Mouse (Mus musculus): ENCODE measurements around the gene Samd14. TPM values are rescaled to one million over a fixed set of nuclear protein-coding genes. Genes with fewer than 3 reads are reported as not detected.

Samd14 gene
- polyA plus RNA-seq, 1 experiment from 2014 or later, result 24.5 TPM

DNA sequence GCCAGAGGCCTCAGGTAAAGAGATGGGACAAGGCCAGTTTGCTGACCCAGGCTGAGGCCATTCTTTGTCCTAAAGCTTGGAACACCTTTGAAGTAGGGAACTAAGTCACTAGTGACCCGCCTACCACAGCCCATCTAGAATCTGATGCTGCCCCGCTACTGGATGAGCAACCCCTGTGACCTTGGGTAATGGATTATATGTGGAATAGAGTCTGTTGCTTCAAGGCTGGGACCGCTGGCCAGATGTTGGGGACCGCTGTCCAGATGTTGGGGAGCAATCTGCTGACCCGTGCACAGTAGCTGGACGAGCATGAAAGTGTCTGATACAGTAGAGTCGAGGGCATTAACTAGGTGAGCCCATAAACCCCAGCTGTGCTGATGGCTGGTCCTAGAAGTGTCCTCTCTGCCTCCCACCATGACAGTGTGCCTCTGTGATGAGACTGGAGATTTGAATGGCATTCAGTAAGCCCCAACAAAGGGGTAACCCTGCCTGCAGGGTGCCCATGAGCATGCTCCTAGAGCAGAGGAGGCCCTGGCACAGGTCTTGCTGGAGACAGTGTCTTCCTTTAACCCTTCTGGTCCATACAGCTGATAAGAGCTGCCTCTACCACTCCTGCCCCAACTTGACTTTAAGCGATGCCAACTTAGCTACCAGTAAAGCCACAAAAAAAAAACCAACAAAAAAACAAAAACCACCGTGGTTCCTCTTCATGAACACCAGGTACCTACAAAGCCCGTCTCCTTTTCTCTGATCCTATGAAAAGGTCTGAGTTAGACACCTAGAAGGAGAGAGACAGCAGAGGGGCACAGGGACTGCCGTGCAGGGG is 14.5 kb upstream of the Samd14 start:
- Histone ChIP-seq H3K27me3 (ENCODE audit: insufficient read depth, low read length) (no peaks in the 10 kb centered on the region), H3K4me1 (ENCODE audit: insufficient read depth) (peaks cover 23% of the 10 kb centered on the region), H3K9ac (peak overlapping the region; percentile 87; the same call in 1 of the 2 replicates), H3K36me3 (ENCODE audit: insufficient read depth) (peaks cover 53% of the 10 kb centered on the region), H3K27ac (ENCODE audit: low read depth) (no peak overlapping the region), H3K9me3 (ENCODE audit: low read depth, low read length) (no peaks in the 10 kb centered on the region), H3K4me2 (peak overlapping the region; percentile 99), H3K4me3 (ENCODE audit: low read depth, low read length) (peak overlapping the region; percentile 89)
- no peak for DNase-seq
- 77% methylated on average over 11 of the region's 11 CpGs for WGBS
- no peak for ATAC-seq (ENCODE audit: insufficient read depth)
- no peak for TF ChIP-seq CTCF (IDR thresholded peaks at IDR 0.05; ENCODE audit: low read depth)

DNA sequence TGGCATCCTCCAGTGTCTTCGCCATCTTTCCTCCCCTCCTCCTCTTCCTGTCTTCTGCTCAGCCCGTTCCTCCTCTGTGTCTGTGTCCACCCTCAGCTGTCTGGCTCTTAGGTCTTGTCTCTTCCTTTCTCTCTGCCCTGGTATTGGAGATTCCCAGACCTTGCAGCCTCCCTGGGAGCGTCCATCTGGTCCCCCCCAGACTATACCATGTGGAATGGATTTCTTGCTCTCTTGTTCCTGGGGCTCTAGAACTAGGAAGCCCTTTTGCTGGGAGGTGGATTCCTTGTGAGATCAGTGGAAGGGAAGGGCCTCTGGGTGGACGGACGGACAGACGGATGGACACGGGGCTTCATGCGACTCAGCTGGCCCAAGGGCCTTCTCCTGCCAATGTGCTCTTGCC is 13.6 kb upstream of the Samd14 start:
- Histone ChIP-seq H3K4me3 (ENCODE audit: low read depth, low read length) (no peak overlapping the region), H3K4me2 (peak overlapping the region; percentile 99), H3K4me1 (ENCODE audit: insufficient read depth) (peaks cover 18% of the 10 kb centered on the region), H3K27ac (ENCODE audit: low read depth) (no peak overlapping the region), H3K9me3 (ENCODE audit: low read depth, low read length) (no peaks in the 10 kb centered on the region), H3K9ac (0 out of 2 replicates have a peak overlapping the region, but pooled peaks have one; percentile 18), H3K27me3 (ENCODE audit: insufficient read depth, low read length) (no peaks in the 10 kb centered on the region), H3K36me3 (ENCODE audit: insufficient read depth) (peaks cover 62% of the 10 kb centered on the region)
- 76% methylated on average over 8 of the region's 8 CpGs for WGBS
- TF ChIP-seq CTCF (IDR thresholded peaks at IDR 0.05; ENCODE audit: low read depth), result no peak
- ATAC-seq (ENCODE audit: insufficient read depth), result no peak
- DNase-seq, result no peak

DNA sequence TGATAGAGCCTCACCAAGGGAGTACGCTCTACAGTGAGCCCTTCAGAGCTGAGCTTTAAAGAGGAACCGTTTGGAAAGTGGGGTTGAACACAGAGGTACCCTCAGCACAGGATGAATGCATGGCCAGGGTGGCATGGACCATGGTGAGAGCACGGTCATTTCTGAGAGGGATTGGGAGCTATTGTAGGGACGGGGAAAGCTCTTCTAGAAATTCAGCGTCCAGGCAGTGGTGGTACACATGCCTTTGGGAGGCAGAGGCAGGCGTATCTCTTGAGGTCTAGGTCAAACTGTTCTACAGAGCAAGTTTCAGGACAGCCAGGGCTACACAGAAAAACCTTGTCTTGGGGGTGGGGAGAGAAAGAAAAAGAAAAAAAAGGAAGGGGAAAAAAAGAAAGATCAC is 12.7 kb upstream of the Samd14 start:
- no peak for ATAC-seq (ENCODE audit: insufficient read depth)

DNA sequence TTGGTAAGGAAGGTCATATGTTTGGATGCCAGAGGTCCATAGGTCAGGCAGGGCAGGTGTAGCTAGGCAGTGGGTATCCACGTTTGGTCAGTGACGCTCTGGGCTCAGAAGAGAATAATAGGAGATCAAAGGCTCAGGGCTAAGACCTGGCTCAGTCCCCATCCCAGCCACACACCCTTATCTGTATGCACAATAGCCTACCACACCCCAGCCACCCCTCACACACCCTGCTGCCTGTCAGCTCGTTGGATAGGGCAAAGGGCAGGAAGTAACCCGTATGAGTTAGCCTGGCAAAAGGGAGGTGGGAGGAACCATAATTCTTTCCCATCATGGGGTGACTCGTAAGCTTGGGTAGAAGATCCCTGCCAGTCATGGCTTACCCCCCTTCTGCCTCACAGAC is 12.1 kb upstream of the Samd14 start:
- H3K27me3 ChIP-seq (ENCODE audit: insufficient read depth, low read length), result no peaks in the 10 kb centered on the region
- no peak overlapping the region for H3K27ac ChIP-seq (ENCODE audit: low read depth)
- no peaks in the 10 kb centered on the region for H3K9me3 ChIP-seq (ENCODE audit: low read depth, low read length)
- 45% methylated on average over 5 of the region's 5 CpGs for WGBS
- no peak overlapping the region for H3K4me3 ChIP-seq (ENCODE audit: low read depth, low read length)
- H3K9ac ChIP-seq, result no peak overlapping the region
- ATAC-seq (ENCODE audit: insufficient read depth) (no peak), DNase-seq (no peak)
- H3K4me2 ChIP-seq, result peak overlapping the region; percentile 27
- peaks cover 76% of the 10 kb centered on the region for H3K36me3 ChIP-seq (ENCODE audit: insufficient read depth)
- no peak for TF ChIP-seq CTCF (IDR thresholded peaks at IDR 0.05; ENCODE audit: low read depth)
- peaks cover 14% of the 10 kb centered on the region for H3K4me1 ChIP-seq (ENCODE audit: insufficient read depth)

More for the DNA sequence above, 12.7 kb upstream of the Samd14 start:
- no peak for DNase-seq
- H3K36me3 ChIP-seq (ENCODE audit: insufficient read depth), result peaks cover 70% of the 10 kb centered on the region
- H3K9ac ChIP-seq, result no peak overlapping the region
- no peak for TF ChIP-seq CTCF (IDR thresholded peaks at IDR 0.05; ENCODE audit: low read depth)
- no peak overlapping the region for H3K27ac ChIP-seq (ENCODE audit: low read depth)
- WGBS, result 87% methylated on average over 6 of the region's 6 CpGs
- H3K4me1 ChIP-seq (ENCODE audit: insufficient read depth), result peaks cover 18% of the 10 kb centered on the region
- H3K9me3 ChIP-seq (ENCODE audit: low read depth, low read length), result no peaks in the 10 kb centered on the region
- H3K4me3 ChIP-seq (ENCODE audit: low read depth, low read length), result no peak overlapping the region
- H3K27me3 ChIP-seq (ENCODE audit: insufficient read depth, low read length), result no peaks in the 10 kb centered on the region
- no peak overlapping the region for H3K4me2 ChIP-seq

DNA sequence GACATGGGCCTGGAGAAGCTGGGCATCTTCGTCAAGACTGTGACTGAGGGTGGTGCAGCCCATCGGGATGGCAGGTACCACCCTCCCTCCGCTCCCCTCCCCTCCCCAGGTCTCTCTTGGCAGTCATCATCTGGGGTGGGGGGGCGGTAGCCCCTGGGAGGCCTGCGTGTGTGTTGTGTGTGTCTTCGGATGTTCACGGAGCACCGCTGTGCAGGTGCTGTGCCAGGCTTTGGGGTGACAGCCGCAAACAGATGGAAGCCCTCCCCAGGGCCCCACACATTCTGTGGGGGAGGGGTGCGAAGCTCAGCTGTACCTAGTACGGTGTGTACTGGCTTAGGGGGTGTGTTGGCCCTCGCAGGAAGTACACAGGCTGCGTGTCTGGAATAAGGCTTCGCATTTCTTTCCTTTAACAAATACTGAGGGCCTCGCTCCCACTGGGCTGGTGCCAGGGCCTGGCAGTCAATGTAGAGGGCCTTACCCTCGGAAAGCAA is 11.6 kb upstream of the Samd14 start:
- Histone ChIP-seq H3K27me3 (ENCODE audit: insufficient read depth, low read length) (no peaks in the 10 kb centered on the region), H3K36me3 (ENCODE audit: insufficient read depth) (peaks cover 81% of the 10 kb centered on the region), H3K9me3 (ENCODE audit: low read depth, low read length) (no peaks in the 10 kb centered on the region), H3K9ac (no peak overlapping the region), H3K4me1 (ENCODE audit: insufficient read depth) (peaks cover 14% of the 10 kb centered on the region), H3K4me2 (peak overlapping the region; percentile 27), H3K4me3 (ENCODE audit: low read depth, low read length) (no peak overlapping the region), H3K27ac (ENCODE audit: low read depth) (no peak overlapping the region)
- WGBS, result 68% methylated on average over 16 of the region's 16 CpGs
- ATAC-seq (ENCODE audit: insufficient read depth) (no peak), DNase-seq (no peak)
- no peak for TF ChIP-seq CTCF (IDR thresholded peaks at IDR 0.05; ENCODE audit: low read depth)

DNA sequence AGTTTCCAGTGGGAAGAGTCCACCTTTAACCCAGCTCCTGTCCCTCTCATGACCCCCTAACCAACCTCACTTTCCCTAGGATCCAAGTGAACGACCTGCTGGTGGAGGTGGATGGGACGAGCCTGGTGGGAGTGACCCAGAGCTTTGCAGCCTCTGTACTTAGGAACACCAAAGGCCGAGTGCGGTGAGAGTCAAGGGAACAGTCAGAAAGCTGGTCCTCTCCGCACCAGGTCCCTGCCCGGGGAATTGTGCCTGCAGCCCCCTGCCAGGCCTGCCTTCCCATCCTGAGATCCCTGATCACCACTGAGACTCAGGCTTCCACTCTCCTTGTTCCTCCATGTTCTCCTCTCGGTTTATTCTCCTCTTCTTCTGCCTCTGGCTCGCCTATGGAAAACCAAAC is 9.6 kb upstream of the Samd14 start:
- H3K9me3 ChIP-seq (ENCODE audit: low read depth, low read length), result no peaks in the 10 kb centered on the region
- no peaks in the 10 kb centered on the region for H3K27me3 ChIP-seq (ENCODE audit: insufficient read depth, low read length)
- H3K4me3 ChIP-seq (ENCODE audit: low read depth, low read length), result no peak overlapping the region
- H3K9ac ChIP-seq, result no peak overlapping the region
- DNase-seq (no peak), ATAC-seq (ENCODE audit: insufficient read depth) (no peak)
- H3K36me3 ChIP-seq (ENCODE audit: insufficient read depth), result peaks cover 96% of the 10 kb centered on the region
- H3K4me2 ChIP-seq, result no peak overlapping the region
- 0 out of 2 replicates have a peak, but pooled peaks cover 2% of the 10 kb centered on the region for H3K4me1 ChIP-seq (ENCODE audit: insufficient read depth)
- 63% methylated on average over 8 of the region's 8 CpGs for WGBS
- H3K27ac ChIP-seq (ENCODE audit: low read depth), result peak overlapping the region; percentile 59
- no peak for TF ChIP-seq CTCF (IDR thresholded peaks at IDR 0.05; ENCODE audit: low read depth)

DNA sequence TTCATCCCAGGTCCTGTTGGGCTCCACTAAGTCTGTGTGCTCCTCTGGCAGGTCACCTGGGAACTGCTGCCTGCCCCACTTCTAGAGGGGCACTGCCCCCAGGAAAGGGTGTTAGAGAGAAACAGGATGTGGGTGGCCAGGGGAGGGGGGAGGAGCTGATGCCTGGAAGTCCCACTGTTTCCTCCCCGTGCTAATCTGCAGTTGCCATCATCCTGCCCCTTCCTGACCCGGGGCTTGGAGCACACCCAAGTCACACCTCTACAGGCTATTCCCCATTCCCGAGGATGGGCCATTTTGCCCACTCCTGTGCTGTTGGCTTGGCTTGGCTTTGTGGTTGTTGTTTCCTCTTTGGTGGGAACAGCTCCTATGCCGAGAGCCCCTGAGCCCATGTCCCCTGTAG is 9.1 kb upstream of the Samd14 start:
- H3K4me3 ChIP-seq (ENCODE audit: low read depth, low read length), result no peak overlapping the region
- H3K27me3 ChIP-seq (ENCODE audit: insufficient read depth, low read length), result no peaks in the 10 kb centered on the region
- peaks cover 96% of the 10 kb centered on the region for H3K36me3 ChIP-seq (ENCODE audit: insufficient read depth)
- no peaks in the 10 kb centered on the region for H3K4me1 ChIP-seq (ENCODE audit: insufficient read depth)
- no peaks in the 10 kb centered on the region for H3K9me3 ChIP-seq (ENCODE audit: low read depth, low read length)
- DNase-seq, result peak; percentile 46
- no peak for ATAC-seq (ENCODE audit: insufficient read depth)
- peak overlapping the region; percentile 59 for H3K27ac ChIP-seq (ENCODE audit: low read depth)
- no peak overlapping the region for H3K4me2 ChIP-seq
- no peak for TF ChIP-seq CTCF (IDR thresholded peaks at IDR 0.05; ENCODE audit: low read depth)
- 23% methylated on average over 4 of the region's 4 CpGs for WGBS
- no peak overlapping the region for H3K9ac ChIP-seq
